Comparison of ENCODE assay signal across 11 mouse cellular contexts in genomic region chr1:172483361-172483660, GRCm38 (mm10). TPM values are rescaled to one million over a fixed set of nuclear protein-coding genes. Genes with fewer than 3 reads are reported as not detected.
DNase-seq lines count a peak whose midpoint lies in the region; ATAC-seq and TF ChIP-seq lines count a peak whose summit lies in the region.
"Had no signal": no experiment of that assay in that cellular context is flagged by ENCODE, and none has a peak within 500 bp of the region (broad histone marks: within the 10 kb centered on the region; RNA-seq: fewer than 3 reads in every experiment).

No protein-coding gene starts in this region.

- no peak overlapping the region for H3K27ac ChIP-seq in liver, embryonic 12.5 days
- peak overlapping the region; percentile 31; the same call in 1 of the 2 replicates for H3K27ac ChIP-seq in forebrain, embryonic 16.5 days (ENCODE audit: low read length)
- no peak overlapping the region for H3K27ac ChIP-seq in liver, embryonic 13.5 days
- peak overlapping the region; percentile 78 for H3K27ac ChIP-seq in small intestine, adult 2 months (ENCODE audit: insufficient read depth, low read depth, low read length)

- no peak overlapping the region for H3K4me3 ChIP-seq in liver, embryonic 12.5 days
- H3K4me3 ChIP-seq in forebrain, embryonic 16.5 days (replicated peaks; ENCODE audit: low read length), result peak overlapping the region; percentile 52
- H3K4me3 ChIP-seq in liver, embryonic 13.5 days (replicated peaks), result 0 out of 2 replicates have a peak overlapping the region, but pooled peaks have one; percentile 8
- H3K4me3 ChIP-seq in small intestine, adult 2 months (ENCODE audit: low read depth, low read length), result peak overlapping the region; percentile 66

- TF ChIP-seq POLR2A in small intestine, adult 2 months (IDR thresholded peaks at IDR 0.05; ENCODE audit: low read depth, low read length), result no peak

- no peak for DNase-seq in liver
- DNase-seq in liver, embryonic 13.5 days, result no peak
- DNase-seq in urinary bladder, adult 18-20 months (ENCODE audit: low spot score in 2 of 2), result no peak
- no peak for DNase-seq in spleen, postnatal 14 days (ENCODE audit: low spot score in 2 of 2)
- DNase-seq in gastrocnemius, postnatal 10 days, result no peak
- DNase-seq: spleen, adult 18-20 months had no signal

- no peak overlapping the region; the same call in 1 of the 2 replicates for H3K9ac ChIP-seq in liver, embryonic 12.5 days
- peak overlapping the region; percentile 71 for H3K9ac ChIP-seq in forebrain, embryonic 16.5 days (replicated peaks; ENCODE audit: low read depth, low read length)
- 0 out of 2 replicates have a peak overlapping the region, but pooled peaks have one; percentile 4 for H3K9ac ChIP-seq in liver, embryonic 13.5 days

- peaks cover 21% of the 10 kb centered on the region for H3K4me1 ChIP-seq in liver, embryonic 12.5 days
- H3K4me1 ChIP-seq in forebrain, embryonic 16.5 days (replicated peaks; ENCODE audit: control insufficient read depth, insufficient read depth, low read length), result peaks cover 60% of the 10 kb centered on the region
- peaks cover 16% of the 10 kb centered on the region for H3K4me1 ChIP-seq in liver, embryonic 13.5 days (replicated peaks)
- H3K4me1 ChIP-seq in small intestine, adult 2 months (ENCODE audit: control insufficient read depth, insufficient read depth, insufficient read length, low read length), result peaks cover 14% of the 10 kb centered on the region; the same call in 1 of the 2 replicates

- no peak for TF ChIP-seq CTCF in small intestine, adult 2 months (IDR thresholded peaks at IDR 0.05; ENCODE audit: extremely low read depth, insufficient read length, insufficient replicate concordance, low read depth, low read length)

- no peaks in the 10 kb centered on the region for H3K9me3 ChIP-seq in liver, embryonic 12.5 days (replicated peaks)
- no peaks in the 10 kb centered on the region for H3K9me3 ChIP-seq in forebrain, embryonic 16.5 days (ENCODE audit: control insufficient read depth, low read length)
- H3K9me3 ChIP-seq in liver, embryonic 13.5 days (replicated peaks), result no peaks in the 10 kb centered on the region
- H3K9me3 ChIP-seq: G1E had no signal

- peaks cover 82% of the 10 kb centered on the region for H3K27me3 ChIP-seq in liver, embryonic 12.5 days (replicated peaks)
- H3K27me3 ChIP-seq in forebrain, embryonic 16.5 days (replicated peaks; ENCODE audit: control insufficient read depth, insufficient read depth, low read length), result no peaks in the 10 kb centered on the region
- peaks cover 55% of the 10 kb centered on the region for H3K27me3 ChIP-seq in liver, embryonic 13.5 days
- H3K27me3 ChIP-seq in small intestine, adult 2 months (ENCODE audit: control insufficient read depth, insufficient read depth, low read length), result no peaks in the 10 kb centered on the region

- H3K4me2 ChIP-seq in liver, embryonic 12.5 days, result peak overlapping the region; percentile 64
- peak overlapping the region; percentile 89 for H3K4me2 ChIP-seq in forebrain, embryonic 16.5 days (ENCODE audit: low read length)
- H3K4me2 ChIP-seq in liver, embryonic 13.5 days, result peak overlapping the region; percentile 64

- WGBS in liver, embryonic 12.5 days (ENCODE audit: insufficient replicate concordance), result 34% methylated on average over 4 of the region's 4 CpGs
- WGBS in forebrain, embryonic 16.5 days, result 8% methylated on average over 4 of the region's 4 CpGs
- 19% methylated on average over 4 of the region's 4 CpGs for WGBS in liver, embryonic 13.5 days (ENCODE audit: insufficient replicate concordance)
- 49% methylated on average over 4 of the region's 4 CpGs for WGBS in small intestine, adult 2 months

- no peak for ATAC-seq in liver, embryonic 12.5 days
- no peak for ATAC-seq in forebrain, embryonic 16.5 days
- ATAC-seq in liver, embryonic 13.5 days (ENCODE audit: low read depth), result no peak

- H3K36me3 ChIP-seq in liver, embryonic 12.5 days, result no peaks in the 10 kb centered on the region
- H3K36me3 ChIP-seq in forebrain, embryonic 16.5 days (ENCODE audit: control insufficient read depth, insufficient read depth), result no peaks in the 10 kb centered on the region
- no peaks in the 10 kb centered on the region for H3K36me3 ChIP-seq in liver, embryonic 13.5 days
- H3K36me3 ChIP-seq in small intestine, adult 2 months (ENCODE audit: control insufficient read depth, insufficient read depth, low read length), result peaks cover 15% of the 10 kb centered on the region
- H3K36me3 ChIP-seq: G1E had no signal

RNA-seq across cellular contexts. Expression of gene Igsf9, which starts 1.7 kb away (rescaled TPM):
- polyA plus RNA-seq in liver, embryonic 12.5 days (2016; fragmentation: Nextera tagmentation; extraction: Ambion mirVana), result 3.9 and 4.2 TPM in 2 replicates
- polyA plus RNA-seq in forebrain, embryonic 16.5 days (2015; fragmentation: Nextera tagmentation; extraction: Ambion mirVana), result 60.9 and 89.9 TPM in 2 replicates
- polyA plus RNA-seq in liver, embryonic 13.5 days (2015; fragmentation: Nextera tagmentation; extraction: Ambion mirVana), result 1.6 and 2.5 TPM in 2 replicates
- polyA plus RNA-seq in small intestine, adult 2 months (2012; rRNA removed), result 145 and 516 TPM in 2 replicates
- total RNA-seq in gastrocnemius, postnatal 10 days (2021), result under 1 TPM; 0.56 to 0.86 TPM
- polyA plus RNA-seq: G1E had no signal

RNA-seq across cellular contexts. Expression of gene Slamf9, which starts 8.2 kb away (rescaled TPM):
- polyA plus RNA-seq in liver, embryonic 12.5 days (2016; fragmentation: Nextera tagmentation; extraction: Ambion mirVana), result 1.1 and 1.3 TPM in 2 replicates
- not detected in 2 replicates for polyA plus RNA-seq in forebrain, embryonic 16.5 days (2015; fragmentation: Nextera tagmentation; extraction: Ambion mirVana)
- polyA plus RNA-seq in liver, embryonic 13.5 days (2015; fragmentation: Nextera tagmentation; extraction: Ambion mirVana), result 1.5 and 1.9 TPM in 2 replicates
- polyA plus RNA-seq in small intestine, adult 2 months (2012; rRNA removed), result 2.1 TPM in 2 replicates
- total RNA-seq in gastrocnemius, postnatal 10 days (2021), result under 1 TPM; 0.42 to 0.72 TPM
- total RNA-seq: G1E had no signal
- polyA plus RNA-seq: G1E had no signal

RNA-seq across cellular contexts. Expression of gene Tagln2, which starts 16.5 kb away (rescaled TPM):
- polyA plus RNA-seq in liver, embryonic 12.5 days (2016; fragmentation: Nextera tagmentation; extraction: Ambion mirVana), result 177 and 178 TPM in 2 replicates
- polyA plus RNA-seq in forebrain, embryonic 16.5 days (2015; fragmentation: Nextera tagmentation; extraction: Ambion mirVana), result 53.4 and 56.8 TPM in 2 replicates
- 127 and 145 TPM in 2 replicates for polyA plus RNA-seq in liver, embryonic 13.5 days (2015; fragmentation: Nextera tagmentation; extraction: Ambion mirVana)
- polyA plus RNA-seq in small intestine, adult 2 months (2012; rRNA removed), result 149 and 284 TPM in 2 replicates
- 10 to 100 TPM; 75.0 to 98.1 TPM for total RNA-seq in gastrocnemius, postnatal 10 days (2021)

RNA-seq across cellular contexts. Expression of gene Cfap45, which starts 37.3 kb away (rescaled TPM):
- polyA plus RNA-seq in liver, embryonic 12.5 days (2016; fragmentation: Nextera tagmentation; extraction: Ambion mirVana), result 0.55 and 0.79 TPM in 2 replicates
- 1.8 and 3.0 TPM in 2 replicates for polyA plus RNA-seq in forebrain, embryonic 16.5 days (2015; fragmentation: Nextera tagmentation; extraction: Ambion mirVana)
- polyA plus RNA-seq in liver, embryonic 13.5 days (2015; fragmentation: Nextera tagmentation; extraction: Ambion mirVana), result 0.17 and 0.44 TPM in 2 replicates
- polyA plus RNA-seq in small intestine, adult 2 months (2012; rRNA removed), result 0.29 and 1.3 TPM in 2 replicates
- 1 to 10 TPM in 1 of 2 experiments, under 1 TPM in 1; 0.75 to 1.1 TPM for total RNA-seq in gastrocnemius, postnatal 10 days (2021)
- total RNA-seq: megakaryocyte progenitor cell, adult 5-6 weeks had no signal
- polyA plus RNA-seq: G1E had no signal

Comparison
In these comparisons a context has a peak if more than half of its experiments do, and no peak if none do; other contexts are left out.
1. H3K27ac ChIP-seq: peak in forebrain, embryonic 16.5 days (single experiment) and small intestine, adult 2 months (single experiment); none in liver, embryonic 12.5 days (single experiment) and liver, embryonic 13.5 days (single experiment).
2. RNA of gene Igsf9, which starts 1.7 kb away (polyA plus RNA-seq): 145 to 516 TPM in small intestine, adult 2 months and 60.9 to 89.9 TPM in forebrain, embryonic 16.5 days; 3.9 to 4.2 TPM in liver, embryonic 12.5 days and 1.6 to 2.5 TPM in liver, embryonic 13.5 days; every median in the first group is over 10 times any median in the second.
3. Peak in every context shown above with its lines, with median percentiles within 50 percentile points of each other: H3K4me2 ChIP-seq.